Mouse (Mus musculus) small intestine, adult 2 months (tissue): ENCODE data around the gene Slc16a1.

Source experiments
- CTCF ChIP-seq: fragments of 200-500 bp; IDR thresholded peaks from 2 replicates; pipeline ENCODE4 v1.5.1; 2012; ENCODE audit warnings: low read depth, mild to moderate bottlenecking, control low read depth, inconsistent platforms, low read length, moderate library complexity, mixed read lengths; ENCODE audit not compliant: insufficient replicate concordance, insufficient read length; ENCODE audit errors: extremely low read depth
- POLR2A ChIP-seq: fragments of 200-500 bp; IDR thresholded peaks from 2 replicates; pipeline ENCODE4 v1.6.1; 2012; ENCODE audit warnings: low read depth, mild to moderate bottlenecking, control low read depth, inconsistent platforms, low read length, moderate library complexity

GRCm38 (mm10) chr3:104596451-104597134 is 41.9 kb upstream of the Slc16a1 start:
- TF ChIP-seq CTCF (no peak), POLR2A (no peak)
